Mouse (Mus musculus) midbrain, embryonic 14.5 days (tissue): Measurements from ENCODE around the gene Ip6k1. TPM values are rescaled to one million over a fixed set of nuclear protein-coding genes. Genes with fewer than 3 reads are reported as not detected.
A peak's percentile ranks its signal among the peaks of the same experiment; 100 is the strongest.

Source experiments
- ATAC-seq: fragments of 200-750 bp; cut with Nextera tagmentation; 2 replicates; pipeline ENCODE4 v1.8.0; 2017; ENCODE audit warnings: moderate number of reproducible peaks, moderate library complexity; ENCODE audit not compliant: low FRiP score, low TSS enrichment
- DNase-seq: peaks from one replicate; pipeline ENCODE4 v3.0.0-alpha.2; 2015
- H3K27ac ChIP-seq: fragments of 300-500 bp; sonication (generic); replicated peaks from 2 replicates; pipeline ENCODE4 v1.5.1; 2014; ENCODE audit warnings: mild to moderate bottlenecking, low read depth, low read length, moderate library complexity
- H3K27me3 ChIP-seq: fragments of 300-500 bp; sonication (generic); 2 replicates; pipeline ENCODE4 v1.6.1; 2014; ENCODE audit warnings: low read length, control low read depth, mixed read lengths; ENCODE audit not compliant: control insufficient read depth, insufficient read depth
- H3K36me3 ChIP-seq: fragments of 300-500 bp; sonication (generic); 2 replicates; pipeline ENCODE4 v1.6.1; 2014; ENCODE audit warnings: low read length, control low read depth; ENCODE audit not compliant: control insufficient read depth, insufficient read depth
- H3K4me1 ChIP-seq: fragments of 300-500 bp; sonication (generic); 2 replicates; pipeline ENCODE4 v1.6.1; 2014; ENCODE audit warnings: mild to moderate bottlenecking, antibody characterized with exemption, low read length, control low read depth; ENCODE audit not compliant: control insufficient read depth, insufficient read depth
- H3K4me2 ChIP-seq: fragments of 300-500 bp; sonication (generic); 2 replicates; pipeline ENCODE4 v1.6.1; 2014; ENCODE audit warnings: mild to moderate bottlenecking, low read length, moderate library complexity
- H3K4me3 ChIP-seq: fragments of 300-500 bp; sonication (generic); replicated peaks from 2 replicates; pipeline ENCODE4 v1.5.1; 2014; ENCODE audit warnings: low read depth, low read length
- H3K9ac ChIP-seq: fragments of 300-500 bp; sonication (generic); replicated peaks from 2 replicates; pipeline ENCODE4 v1.6.1; 2014; ENCODE audit warnings: mild to moderate bottlenecking, low read length, moderate library complexity
- H3K9me3 ChIP-seq: fragments of 300-500 bp; sonication (generic); 2 replicates; pipeline ENCODE4 v1.6.1; 2016; ENCODE audit warnings: low read length, control low read depth, mixed read lengths; ENCODE audit not compliant: control insufficient read depth
- WGBS: fragments of 180-500 bp; shearing (Covaris S2); extraction: QIAGEN DNeasy Blood & Tissue Kit; methylation state at CpG from one replicate; pipeline ENCODE4 v1.1.7; 2014; 5-methylcytosine and 5-hydroxymethylcytosine counted together
- polyA plus RNA-seq: library from polyadenylated mRNA; unstranded; fragments of >200 nt; fragmentation: Nextera tagmentation; extraction: Ambion mirVana; gene quantifications from 2 replicates; pipeline ENCODE4 v1.2.1, GENCODE M21; 2014

Gene Ip6k1
- 61.1 and 64.4 TPM in 2 replicates for polyA plus RNA-seq

DNA sequence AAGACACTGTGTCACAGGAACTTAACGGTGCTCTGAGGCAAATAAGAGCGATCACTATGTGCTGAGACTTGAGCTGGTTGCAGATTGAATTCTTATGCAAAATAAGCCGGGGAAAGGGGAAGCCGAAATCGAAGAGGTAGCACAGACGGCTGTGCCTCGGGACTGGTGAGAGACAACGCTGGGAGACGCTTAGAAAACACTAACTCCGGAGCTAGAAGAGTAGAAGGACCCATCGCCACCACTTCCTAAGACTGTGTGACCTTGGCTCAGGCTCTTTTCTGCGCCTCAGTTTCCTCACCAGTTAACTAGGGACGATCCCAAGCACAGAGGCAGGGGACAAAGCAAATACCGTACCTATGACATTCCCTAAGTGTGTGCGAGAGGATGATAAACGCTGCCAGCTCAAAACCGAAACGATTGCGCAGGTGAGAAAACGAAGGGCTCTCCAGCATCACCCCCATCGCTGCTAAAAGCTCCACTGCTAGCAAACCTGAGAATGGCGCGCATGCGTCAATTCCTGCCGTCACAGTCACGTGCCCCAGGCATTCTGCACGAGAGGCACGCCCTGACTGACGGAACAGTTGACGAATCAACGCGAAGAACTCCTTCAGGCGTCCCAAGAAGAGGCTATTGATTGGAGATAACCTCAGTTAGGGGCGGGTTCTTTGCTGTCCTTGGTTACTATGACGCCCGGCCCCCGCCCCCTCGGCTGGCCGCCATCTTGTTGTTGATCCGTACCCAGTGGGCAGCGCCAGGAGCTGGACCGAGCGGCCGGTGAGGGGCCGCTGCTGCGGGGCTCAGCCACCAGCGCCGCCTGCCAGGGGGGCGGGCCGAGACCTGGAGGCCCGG, at the start of gene Ip6k1:
TSS of gene Ip6k1 (plus strand) at position 580 of the 849 bp plus-strand sequence.
- ATAC-seq (peak; percentile 99), DNase-seq (peak; percentile 100)
- Histone ChIP-seq H3K27me3 (no peaks in the 10 kb centered on the region), H3K4me3 (peak within 1 kb of the TSS; percentile 96), H3K4me2 (peak within 1 kb of the TSS; percentile 90), H3K9me3 (no peaks in the 10 kb centered on the region), H3K4me1 (peaks cover 23% of the 10 kb centered on the region), H3K9ac (peak within 1 kb of the TSS; percentile 94), H3K27ac (peak within 1 kb of the TSS; percentile 95), H3K36me3 (no peaks in the 10 kb centered on the region)
- WGBS: under 1% methylated on average over 51 of the region's 51 CpGs

DNA sequence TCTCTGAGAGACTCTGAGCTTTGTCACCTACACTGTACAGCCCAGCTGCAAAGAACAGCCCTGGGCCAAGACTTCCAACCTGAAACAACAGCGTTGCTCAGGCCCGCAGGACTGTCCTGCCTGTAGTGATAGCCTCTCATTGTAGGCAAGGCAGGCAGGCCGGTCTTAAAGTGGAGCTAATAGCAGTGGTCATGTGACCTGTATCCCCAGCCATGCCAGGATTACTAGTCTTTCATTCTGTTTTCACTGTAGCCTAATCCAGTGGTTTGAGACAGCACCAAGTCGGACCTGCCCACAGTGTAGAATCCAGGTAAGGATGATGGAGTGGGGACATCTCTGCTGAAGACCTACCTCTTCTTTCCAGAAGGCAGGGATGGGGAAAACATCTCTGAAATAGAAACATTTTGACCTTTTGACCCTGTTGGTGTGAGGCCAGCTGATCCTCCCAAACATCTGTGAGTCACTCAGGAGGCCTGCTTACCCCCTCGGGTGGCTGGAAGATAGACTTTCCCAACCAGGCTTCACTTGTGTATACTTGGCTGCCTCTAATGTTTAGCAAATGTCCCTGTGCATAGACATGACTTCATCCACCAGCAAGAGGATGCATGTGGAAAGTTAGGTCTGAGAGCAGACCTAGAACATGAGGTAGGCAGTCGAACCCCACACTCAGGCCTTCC, 46.5 kb upstream of the Ip6k1 start:
- Histone ChIP-seq H3K9ac (no peak overlapping the region), H3K27ac (no peak overlapping the region), H3K27me3 (no peaks in the 10 kb centered on the region), H3K4me1 (peaks cover 4% of the 10 kb centered on the region; the same call in 1 of the 2 replicates), H3K4me3 (no peak overlapping the region), H3K4me2 (no peak overlapping the region), H3K36me3 (peaks cover 7% of the 10 kb centered on the region; the same call in 1 of the 2 replicates), H3K9me3 (no peaks in the 10 kb centered on the region)
- 80% methylated on average over 6 of the region's 6 CpGs for WGBS
- DNase-seq: no peak
- no peak for ATAC-seq

DNA sequence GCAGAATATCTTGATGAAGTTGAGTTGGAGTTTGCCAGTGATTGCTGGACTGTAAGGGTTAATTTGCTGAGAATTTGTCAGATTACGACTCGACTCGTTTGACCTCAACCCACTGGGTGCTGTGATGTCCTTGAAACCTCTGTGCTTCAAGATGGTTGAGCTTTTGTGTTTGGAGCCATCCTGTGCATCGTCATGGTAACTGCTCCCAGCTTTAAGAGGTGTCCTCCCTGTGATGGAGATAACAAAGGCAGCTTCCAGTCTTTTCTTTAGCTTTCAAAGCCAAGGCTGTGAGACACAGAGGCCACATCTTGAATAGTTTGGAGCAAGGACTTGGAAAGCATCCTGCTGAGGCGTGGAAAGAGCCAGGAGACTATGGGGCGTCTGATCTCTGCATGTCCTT, 45.2 kb upstream of the Ip6k1 start:
- WGBS: 16% methylated on average over 6 of the region's 6 CpGs
- DNase-seq (no peak), ATAC-seq (no peak)
- Histone ChIP-seq H3K27ac (no peak overlapping the region), H3K4me1 (peaks cover 10% of the 10 kb centered on the region), H3K4me3 (no peak overlapping the region), H3K27me3 (no peaks in the 10 kb centered on the region), H3K4me2 (no peak overlapping the region), H3K9ac (no peak overlapping the region), H3K36me3 (peaks cover 7% of the 10 kb centered on the region; the same call in 1 of the 2 replicates), H3K9me3 (no peaks in the 10 kb centered on the region)

DNA sequence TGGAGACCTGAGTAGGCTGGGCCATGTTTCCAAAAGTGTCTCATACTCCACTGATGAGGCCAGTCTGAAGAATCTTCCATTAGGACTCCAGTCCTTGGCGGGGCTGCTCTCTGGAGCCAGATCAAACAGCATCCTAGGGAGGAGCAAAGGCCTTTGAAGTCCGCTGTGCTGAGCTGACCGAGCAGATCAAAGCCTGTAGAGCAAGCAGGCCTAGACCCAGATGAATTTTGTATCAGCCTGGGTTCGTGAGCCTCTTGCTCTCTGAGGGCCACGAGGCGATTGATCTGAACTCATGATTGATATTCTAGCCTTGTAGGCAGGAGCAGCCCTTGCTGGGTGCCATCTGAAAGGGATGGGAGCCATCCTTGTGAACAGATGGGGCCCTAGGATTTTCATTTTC, 42.4 kb upstream of the Ip6k1 start:
- peaks cover 10% of the 10 kb centered on the region for H3K4me1 ChIP-seq
- ATAC-seq: no peak
- H3K9me3 ChIP-seq: no peaks in the 10 kb centered on the region
- H3K27ac ChIP-seq: peak overlapping the region; percentile 85
- H3K36me3 ChIP-seq: peaks cover 7% of the 10 kb centered on the region; the same call in 1 of the 2 replicates
- H3K4me2 ChIP-seq: no peak overlapping the region
- H3K4me3 ChIP-seq: no peak overlapping the region
- no peaks in the 10 kb centered on the region for H3K27me3 ChIP-seq
- H3K9ac ChIP-seq: no peak overlapping the region
- DNase-seq: peak; percentile 31
- 57% methylated on average over 6 of the region's 6 CpGs for WGBS

DNA sequence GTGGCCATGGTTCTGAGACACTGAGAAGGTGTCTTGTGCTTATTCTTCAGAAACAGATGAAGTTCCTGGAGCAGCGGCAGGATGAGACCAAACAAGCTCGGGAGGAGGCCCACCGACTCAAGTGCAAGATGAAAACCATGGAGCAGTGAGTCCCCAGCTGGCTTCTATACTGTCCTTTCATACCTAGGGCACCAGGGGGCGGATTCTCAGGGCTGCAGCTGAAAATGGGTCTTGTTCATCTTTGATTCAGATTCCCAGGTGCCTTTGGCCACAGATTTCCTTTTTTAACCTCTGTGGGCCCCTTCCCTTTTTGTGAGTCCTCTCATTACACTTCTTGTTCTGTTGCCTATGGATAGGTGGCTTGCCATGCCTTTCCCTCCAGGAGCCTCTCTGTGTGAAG, 41.4 kb upstream of the Ip6k1 start:
- no peaks in the 10 kb centered on the region for H3K27me3 ChIP-seq
- peaks cover 7% of the 10 kb centered on the region; the same call in 1 of the 2 replicates for H3K36me3 ChIP-seq
- H3K4me1 ChIP-seq: peaks cover 10% of the 10 kb centered on the region
- DNase-seq (no peak), ATAC-seq (no peak)
- no peak overlapping the region for H3K4me3 ChIP-seq
- no peaks in the 10 kb centered on the region for H3K9me3 ChIP-seq
- peak overlapping the region; percentile 35; the same call in 1 of the 2 replicates for H3K9ac ChIP-seq
- H3K4me2 ChIP-seq: peak overlapping the region; percentile 39
- 79% methylated on average over 4 of the region's 4 CpGs for WGBS
- peak overlapping the region; percentile 85 for H3K27ac ChIP-seq

DNA sequence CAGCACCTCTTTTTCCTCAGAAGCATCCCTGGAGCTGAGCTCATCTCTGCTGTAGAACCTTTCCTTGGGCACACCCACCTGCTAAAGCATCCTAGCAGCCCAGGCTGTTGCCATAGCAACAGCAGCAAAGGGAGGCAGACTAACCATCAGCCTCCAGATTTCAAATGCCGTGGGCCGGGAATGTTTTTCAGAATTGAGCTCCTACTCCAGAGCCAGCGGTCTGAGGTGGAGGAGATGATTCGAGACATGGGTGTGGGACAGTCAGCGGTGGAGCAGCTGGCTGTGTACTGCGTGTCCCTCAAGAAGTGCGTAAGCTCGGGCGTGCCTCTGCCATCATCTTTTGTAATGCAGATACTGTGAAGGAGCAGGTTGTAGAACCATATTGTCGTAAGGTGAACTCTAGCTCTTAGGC, 40.9 kb upstream of the Ip6k1 start:
- Histone ChIP-seq H3K9me3 (no peaks in the 10 kb centered on the region), H3K4me2 (peak overlapping the region; percentile 39), H3K4me1 (peaks cover 10% of the 10 kb centered on the region), H3K27ac (peak overlapping the region; percentile 85), H3K9ac (peak overlapping the region; percentile 35; the same call in 1 of the 2 replicates), H3K4me3 (no peak overlapping the region), H3K27me3 (no peaks in the 10 kb centered on the region), H3K36me3 (peaks cover 7% of the 10 kb centered on the region; the same call in 1 of the 2 replicates)
- ATAC-seq: no peak; the same call in 1 of the 2 replicates
- DNase-seq: peak; percentile 86
- 59% methylated on average over 10 of the region's 10 CpGs for WGBS

DNA sequence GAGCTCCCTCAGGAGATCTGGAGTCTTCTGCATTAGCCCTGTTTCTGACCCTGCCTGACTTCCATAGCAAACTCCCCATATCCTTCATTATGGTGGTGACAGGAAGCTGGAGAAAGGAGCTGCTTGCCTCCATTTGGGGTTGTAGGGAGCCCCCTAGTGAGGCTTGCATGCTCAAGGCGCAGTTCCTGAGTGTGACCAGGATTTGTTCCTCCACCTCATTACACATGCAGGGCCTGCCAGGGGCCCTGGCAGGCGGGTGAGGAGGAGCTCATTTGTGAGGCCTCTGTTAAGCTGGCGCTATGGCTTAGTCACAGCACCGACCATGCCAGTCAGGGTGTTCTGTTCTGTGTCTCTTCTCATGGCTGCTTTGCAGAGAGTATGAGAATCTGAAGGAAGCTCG, 40.4 kb upstream of the Ip6k1 start:
- Histone ChIP-seq H3K9ac (peak overlapping the region; percentile 35; the same call in 1 of the 2 replicates), H3K4me2 (peak overlapping the region; percentile 39)

DNA sequence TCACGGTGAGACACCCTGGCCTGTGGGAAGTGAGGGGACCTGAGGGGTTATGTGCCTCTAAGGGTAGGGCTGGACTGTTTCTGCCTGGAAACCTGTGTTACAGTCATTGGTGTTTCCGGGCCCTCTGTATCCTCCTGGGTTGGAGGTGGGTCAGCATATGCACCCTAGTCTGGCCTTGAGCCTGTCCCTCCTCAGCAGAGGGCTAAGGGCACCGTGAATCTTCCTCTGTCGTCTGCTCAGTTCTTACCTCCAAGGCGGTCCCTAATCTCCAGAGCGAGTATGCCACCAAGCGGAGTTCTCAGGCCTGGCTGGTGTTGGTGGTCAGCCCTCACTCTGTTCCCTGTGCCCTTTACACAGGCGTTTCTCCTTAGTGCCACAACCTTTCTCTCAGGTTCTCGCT, 39.4 kb upstream of the Ip6k1 start:
- peaks cover 7% of the 10 kb centered on the region; the same call in 1 of the 2 replicates for H3K36me3 ChIP-seq
- no peak for ATAC-seq
- H3K9me3 ChIP-seq: no peaks in the 10 kb centered on the region
- no peaks in the 10 kb centered on the region for H3K27me3 ChIP-seq
- H3K4me1 ChIP-seq: peaks cover 10% of the 10 kb centered on the region
- H3K4me3 ChIP-seq: no peak overlapping the region
- DNase-seq: no peak
- 92% methylated on average over 9 of the region's 9 CpGs for whole genome bisulfite sequencing
- H3K9ac ChIP-seq: no peak overlapping the region
- no peak overlapping the region for H3K27ac ChIP-seq
- H3K4me2 ChIP-seq: no peak overlapping the region

More for the DNA sequence above, 40.4 kb upstream of the Ip6k1 start:
- Histone ChIP-seq H3K4me3 (no peak overlapping the region), H3K36me3 (peaks cover 7% of the 10 kb centered on the region; the same call in 1 of the 2 replicates), H3K27ac (peak overlapping the region; percentile 85), H3K27me3 (no peaks in the 10 kb centered on the region), H3K9me3 (no peaks in the 10 kb centered on the region), H3K4me1 (peaks cover 10% of the 10 kb centered on the region)
- DNase-seq (peak; percentile 72), ATAC-seq (no peak)
- WGBS: 43% methylated on average over 5 of the region's 5 CpGs
